Mouse (Mus musculus) kidney, postnatal 0 days (tissue): ENCODE results near the gene Olfr262. TPM values are rescaled to one million over a fixed set of nuclear protein-coding genes. Genes with fewer than 3 reads are reported as not detected.
"Not testable (repeated sequence)": the region's sequence is repeated elsewhere in the genome, so short reads cannot be mapped to it uniquely, and the experiment has no call there.

Experiments used
- ATAC-seq: fragments of 200-750 bp; cut with Nextera tagmentation; replicated peaks from 2 replicates; pipeline ENCODE4 v1.8.0; 2017; ENCODE audit warnings: low read depth, moderate number of reproducible peaks, moderate TSS enrichment, moderate library complexity; ENCODE audit not compliant: low FRiP score
- DNase-seq: peaks from one replicate; pipeline ENCODE4 v3.0.0-alpha.2; 2016; ENCODE audit warnings: low spot score
- H3K27ac ChIP-seq: fragments of 300-500 bp; sonication (generic); 2 replicates; pipeline ENCODE4 v1.5.1; 2014; ENCODE audit warnings: mild to moderate bottlenecking
- H3K27me3 ChIP-seq: fragments of 300-500 bp; sonication (generic); 2 replicates; pipeline ENCODE4 v1.6.1; 2014; ENCODE audit warnings: low read length, mixed read lengths; ENCODE audit not compliant: insufficient read depth
- H3K36me3 ChIP-seq: fragments of 300-500 bp; sonication (generic); 2 replicates; pipeline ENCODE4 v1.6.1; 2014; ENCODE audit warnings: low read length, mixed read lengths; ENCODE audit not compliant: insufficient read depth
- H3K4me1 ChIP-seq: fragments of 300-500 bp; sonication (generic); replicated peaks from 2 replicates; pipeline ENCODE4 v1.6.1; 2014; ENCODE audit warnings: antibody characterized with exemption, low read length, mixed read lengths; ENCODE audit not compliant: insufficient read depth
- H3K4me2 ChIP-seq: fragments of 300-500 bp; sonication (generic); 2 replicates; pipeline ENCODE4 v1.6.1; 2014; ENCODE audit warnings: mild to moderate bottlenecking, low read length, moderate library complexity, mixed read lengths
- H3K4me3 ChIP-seq: fragments of 300-500 bp; sonication (generic); replicated peaks from 2 replicates; pipeline ENCODE4 v1.5.1; 2014; ENCODE audit warnings: low read depth, low read length
- H3K9ac ChIP-seq: fragments of 300-500 bp; sonication (generic); 2 replicates; pipeline ENCODE4 v1.6.1; 2014; ENCODE audit warnings: low read depth, low read length
- H3K9me3 ChIP-seq: fragments of 300-500 bp; sonication (generic); replicated peaks from 2 replicates; pipeline ENCODE4 v1.6.1; 2016; ENCODE audit warnings: low read length, inconsistent platforms, mixed read lengths
- CTCF ChIP-seq: IDR thresholded peaks from 2 replicates; pipeline ENCODE4 v1.5.1; 2016; ENCODE audit warnings: antibody characterized with exemption, low read depth, mild to moderate bottlenecking, moderate library complexity
- WGBS: fragments of 180-500 bp; shearing (Covaris S2); extraction: QIAGEN DNeasy Blood & Tissue Kit; methylation state at CpG from one replicate; pipeline ENCODE4 v1.1.7; 2014; 5-methylcytosine and 5-hydroxymethylcytosine counted together
- polyA plus RNA-seq: library from polyadenylated mRNA; unstranded; fragments of >200 nt; fragmentation: Nextera tagmentation; extraction: Ambion mirVana; gene quantifications from 2 replicates; pipeline ENCODE4 v1.2.1, GENCODE M21; 2015

Olfr262 gene
- not detected in 2 replicates for polyA plus RNA-seq

- no peak for ATAC-seq
- no peak within 1 kb of the TSS for H3K27ac ChIP-seq
- no peak within 1 kb of the TSS for H3K9ac ChIP-seq
- DNase-seq, result no peak
- H3K4me3 ChIP-seq, result no peak within 1 kb of the TSS
- H3K36me3 ChIP-seq, result no peaks in the 10 kb centered on the region
- 83% methylated on average over 1 of the region's 1 CpGs for WGBS
- no peaks in the 10 kb centered on the region for H3K9me3 ChIP-seq
- H3K4me2 ChIP-seq, result no peak within 1 kb of the TSS
- no peak for TF ChIP-seq CTCF
- no peaks in the 10 kb centered on the region for H3K27me3 ChIP-seq
- no peaks in the 10 kb centered on the region for H3K4me1 ChIP-seq
These were observed at the start of gene Olfr262 for GRCm38 (mm10) chr19:12241559-12241958. Gene Olfr262 (minus strand): TSS chr19:12241659.

- Histone ChIP-seq H3K9me3 (no peaks in the 10 kb centered on the region), H3K4me3 (no peak within 1 kb of the TSS), H3K27me3 (no peaks in the 10 kb centered on the region), H3K4me2 (no peak within 1 kb of the TSS), H3K36me3 (no peaks in the 10 kb centered on the region), H3K27ac (no peak within 1 kb of the TSS), H3K4me1 (no peaks in the 10 kb centered on the region), H3K9ac (no peak within 1 kb of the TSS)
- WGBS, result 57% methylated on average over 2 of the region's 2 CpGs
- no peak for ATAC-seq
- TF ChIP-seq CTCF, result no peak
- DNase-seq, result no peak
These were observed 38.1 kb upstream of the Olfr262 start, which contains the start of gene Olfr1434 for GRCm38 (mm10) chr19:12279554-12279953. Gene Olfr1434 (plus strand): TSS chr19:12279854.

- WGBS, result 55% methylated on average over 1 of the region's 1 CpGs
- no peak within 1 kb of the TSS for H3K9ac ChIP-seq
- H3K27me3 ChIP-seq, result no peaks in the 10 kb centered on the region
- H3K4me2 ChIP-seq, result no peak within 1 kb of the TSS
- H3K4me3 ChIP-seq, result no peak within 1 kb of the TSS
- DNase-seq (no peak), ATAC-seq (no peak)
- TF ChIP-seq CTCF, result no peak
- H3K27ac ChIP-seq, result no peak within 1 kb of the TSS
- no peaks in the 10 kb centered on the region for H3K9me3 ChIP-seq
- no peaks in the 10 kb centered on the region for H3K4me1 ChIP-seq
- no peaks in the 10 kb centered on the region for H3K36me3 ChIP-seq
These were observed 19.3 kb upstream of the Olfr262 start, which contains the start of gene Olfr235 for GRCm38 (mm10) chr19:12260732-12261131. Gene Olfr235 (plus strand): TSS chr19:12261032.

- not testable (repeated sequence) for H3K9me3 ChIP-seq, DNase-seq, ATAC-seq, H3K4me3 ChIP-seq, H3K27me3 ChIP-seq, H3K9ac ChIP-seq, H3K4me2 ChIP-seq, H3K36me3 ChIP-seq, H3K27ac ChIP-seq, H3K4me1 ChIP-seq
These were observed 9.0 kb downstream of the Olfr262 start, which contains the start of gene Olfr1432 for GRCm38 (mm10) chr19:12232496-12232895. Gene Olfr1432 (minus strand): TSS chr19:12232596.

GRCm38 (mm10) chr19:12200334-12200733, 41.1 kb downstream of the Olfr262 start, which contains the start of gene Olfr1431:
Gene Olfr1431 (plus strand): TSS chr19:12200634.
- Histone ChIP-seq H3K36me3 (no peaks in the 10 kb centered on the region), H3K27me3 (no peaks in the 10 kb centered on the region), H3K4me3 (no peak within 1 kb of the TSS), H3K27ac (no peak within 1 kb of the TSS), H3K4me1 (no peaks in the 10 kb centered on the region), H3K4me2 (no peak within 1 kb of the TSS), H3K9me3 (no peaks in the 10 kb centered on the region), H3K9ac (no peak within 1 kb of the TSS)
- no peak for TF ChIP-seq CTCF
- 72% methylated on average over 1 of the region's 1 CpGs for WGBS
- DNase-seq (no peak), ATAC-seq (no peak)

- not testable (repeated sequence) for ATAC-seq, H3K4me3 ChIP-seq, H3K4me2 ChIP-seq, H3K36me3 ChIP-seq, H3K4me1 ChIP-seq, DNase-seq, H3K9ac ChIP-seq, H3K27ac ChIP-seq, H3K27me3 ChIP-seq, H3K9me3 ChIP-seq
- 87% methylated on average over 4 of the region's 4 CpGs for WGBS
These were observed 42.4 kb downstream of the Olfr262 start for GRCm38 (mm10) chr19:12199076-12199475.

Other genes with a start within 250 kb of the Olfr262 start
- gene Olfr1423, start 200.3 kb downstream of the Olfr262 start, polyA plus RNA-seq, result not detected in 2 replicates
- not detected in 2 replicates for gene Olfr1424, start 179.0 kb downstream of the Olfr262 start, polyA plus RNA-seq
- gene Olfr1425, start 163.9 kb downstream of the Olfr262 start, polyA plus RNA-seq, result not detected in 2 replicates
- not detected in 2 replicates for gene Olfr1426, start 149.6 kb downstream of the Olfr262 start, polyA plus RNA-seq
- gene Olfr1427, start 138.3 kb downstream of the Olfr262 start, polyA plus RNA-seq, result not detected in 2 replicates
- gene Olfr1428, start 125.8 kb downstream of the Olfr262 start, polyA plus RNA-seq, result not detected in 2 replicates
- gene Olfr76, start 118.5 kb downstream of the Olfr262 start, polyA plus RNA-seq, result not detected in 2 replicates
- gene Olfr1555-ps1, start 71.5 kb downstream of the Olfr262 start, polyA plus RNA-seq, result not detected in 2 replicates
- gene Olfr1431, start 41.0 kb downstream of the Olfr262 start, polyA plus RNA-seq, result not detected in 2 replicates
- gene Olfr1432, start 9.1 kb downstream of the Olfr262 start, polyA plus RNA-seq, result not detected in 2 replicates
- not detected in 2 replicates for gene Olfr235, start 19.4 kb upstream of the Olfr262 start, polyA plus RNA-seq
- not detected in 2 replicates for gene Olfr1434, start 38.2 kb upstream of the Olfr262 start, polyA plus RNA-seq
- gene Olfr1436, start 57.5 kb upstream of the Olfr262 start, polyA plus RNA-seq, result not detected in 2 replicates
- not detected in 2 replicates for gene Olfr1437, start 83.4 kb upstream of the Olfr262 start, polyA plus RNA-seq
- not detected in 2 replicates for gene Olfr1438-ps1, start 94.3 kb upstream of the Olfr262 start, polyA plus RNA-seq
- not detected in 2 replicates for gene Olfr1440, start 145.6 kb upstream of the Olfr262 start, polyA plus RNA-seq
- gene Olfr1441, start 175.8 kb upstream of the Olfr262 start, polyA plus RNA-seq, result not detected in 2 replicates
- not detected in 2 replicates for gene Pfpl, start 186.2 kb upstream of the Olfr262 start, polyA plus RNA-seq
- gene Mpeg1, start 219.1 kb upstream of the Olfr262 start, polyA plus RNA-seq, result 0.56 and 0.74 TPM in 2 replicates